Mouse (Mus musculus): ENCODE results near the gene Ovol2. TPM values are rescaled to one million over a fixed set of nuclear protein-coding genes. Genes with fewer than 3 reads are reported as not detected.

The Ovol2 gene
- polyA plus RNA-seq, 1 experiment = 11.1 TPM

DNA sequence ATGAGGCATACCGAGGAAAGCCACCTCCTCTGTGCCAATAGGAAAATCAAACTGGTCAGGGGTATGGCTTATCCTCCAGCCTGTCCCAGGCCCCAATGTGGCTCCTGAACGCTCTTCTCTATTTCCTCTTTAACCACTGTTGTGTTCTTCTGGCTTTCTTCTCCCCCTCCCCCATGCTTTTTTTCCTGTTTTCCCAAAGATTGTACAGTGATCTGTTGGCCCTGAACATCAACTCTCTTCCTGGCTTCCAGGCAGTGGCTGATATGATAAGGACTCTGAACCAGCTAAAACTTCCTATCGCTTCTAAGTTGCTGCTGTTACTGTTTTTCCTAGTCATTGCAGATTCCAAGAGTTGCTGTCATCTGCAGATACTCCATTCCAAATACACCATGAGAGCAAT is 55.1 kb downstream of the Ovol2 start:
- H3K27me3 ChIP-seq (ENCODE audit: control insufficient read depth, insufficient read depth, low read length, poor library complexity, severe bottlenecking) = no peaks in the 10 kb centered on the region
- TF ChIP-seq EP300 (IDR thresholded peaks at IDR 0.05; ENCODE audit: insufficient read depth, low read depth, low read length) (no peak), CTCF (IDR thresholded peaks at IDR 0.05; ENCODE audit: low read depth, low read length) (no peak), POLR2A (IDR thresholded peaks at IDR 0.05; ENCODE audit: insufficient read depth, low read length) (no peak)

DNA sequence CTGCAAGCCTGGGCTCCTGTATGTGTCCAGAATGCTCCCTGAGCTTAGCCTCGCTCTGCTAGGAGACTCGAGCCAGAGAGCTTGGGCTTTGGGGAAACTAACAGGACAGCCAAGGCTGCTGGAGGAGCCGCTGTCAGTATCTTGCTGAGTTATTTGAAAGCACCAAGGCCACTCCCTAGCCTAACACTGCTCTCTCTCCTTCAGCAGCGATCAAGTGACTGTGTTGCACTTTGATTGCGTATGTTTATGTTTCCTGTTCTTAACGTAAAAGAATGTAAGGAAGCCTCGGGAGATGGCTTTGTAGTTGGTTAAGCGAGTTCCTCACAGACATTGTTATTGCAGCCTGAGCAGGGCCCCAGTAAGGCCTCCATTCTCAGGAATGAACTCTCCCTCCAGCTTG is 57.2 kb downstream of the Ovol2 start:
- Histone ChIP-seq H3K4me3 (ENCODE audit: low read depth, low read length) (no peak overlapping the region), H3K27ac (ENCODE audit: insufficient read depth, low read length) (no peak overlapping the region), H3K9ac (ENCODE audit: low read depth, poor library complexity, severe bottlenecking) (no peak overlapping the region), H3K36me3 (ENCODE audit: control insufficient read depth, insufficient read depth, low read length, poor library complexity, severe bottlenecking) (peaks cover 56% of the 10 kb centered on the region), H3K9me3 (replicated peaks; ENCODE audit: control insufficient read depth, insufficient read depth, low read length, poor library complexity, severe bottlenecking) (no peaks in the 10 kb centered on the region), H3K4me1 (ENCODE audit: control insufficient read depth, insufficient read depth, low read length) (peaks cover 5% of the 10 kb centered on the region), H3K27me3 (ENCODE audit: control insufficient read depth, insufficient read depth, low read length, poor library complexity, severe bottlenecking) (no peaks in the 10 kb centered on the region)
- TF ChIP-seq EP300 (IDR thresholded peaks at IDR 0.05; ENCODE audit: insufficient read depth, low read depth, low read length) = no peak
- no peak for TF ChIP-seq POLR2A (IDR thresholded peaks at IDR 0.05; ENCODE audit: insufficient read depth, low read length)
- no peak for TF ChIP-seq CTCF (IDR thresholded peaks at IDR 0.05; ENCODE audit: low read depth, low read length)

More for the DNA sequence above, 55.1 kb downstream of the Ovol2 start:
- peaks cover 56% of the 10 kb centered on the region for H3K36me3 ChIP-seq (ENCODE audit: control insufficient read depth, insufficient read depth, low read length, poor library complexity, severe bottlenecking)
- no peak overlapping the region for H3K9ac ChIP-seq (ENCODE audit: low read depth, poor library complexity, severe bottlenecking)
- no peaks in the 10 kb centered on the region for H3K9me3 ChIP-seq (replicated peaks; ENCODE audit: control insufficient read depth, insufficient read depth, low read length, poor library complexity, severe bottlenecking)
- H3K27ac ChIP-seq (ENCODE audit: insufficient read depth, low read length) = no peak overlapping the region
- H3K4me3 ChIP-seq (ENCODE audit: low read depth, low read length) = no peak overlapping the region
- H3K4me1 ChIP-seq (ENCODE audit: control insufficient read depth, insufficient read depth, low read length) = peaks cover 6% of the 10 kb centered on the region

DNA sequence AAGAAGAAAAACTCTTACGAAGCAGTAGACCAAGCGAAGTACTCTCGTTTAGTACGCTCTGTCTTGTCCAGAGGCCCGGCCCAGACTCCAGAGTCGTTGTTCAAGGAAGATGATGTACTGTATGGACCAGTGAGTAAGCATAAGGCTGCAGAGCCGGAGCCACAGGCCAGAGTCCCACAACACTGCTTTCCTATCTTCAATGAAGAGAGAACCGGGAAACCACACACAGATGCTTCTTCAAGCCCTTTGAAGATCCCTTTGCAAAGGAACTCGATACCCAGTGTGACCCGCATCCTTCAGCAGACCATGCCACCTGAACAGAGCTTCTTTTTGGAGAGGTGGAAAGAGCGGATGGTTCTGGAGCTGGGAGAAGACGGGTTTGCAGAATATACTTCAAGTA is 59.9 kb downstream of the Ovol2 start:
- Histone ChIP-seq H3K4me3 (ENCODE audit: low read depth, low read length) (peak overlapping the region; percentile 32), H3K36me3 (ENCODE audit: control insufficient read depth, insufficient read depth, low read length, poor library complexity, severe bottlenecking) (peaks cover 59% of the 10 kb centered on the region), H3K27me3 (ENCODE audit: control insufficient read depth, insufficient read depth, low read length, poor library complexity, severe bottlenecking) (no peaks in the 10 kb centered on the region), H3K9me3 (replicated peaks; ENCODE audit: control insufficient read depth, insufficient read depth, low read length, poor library complexity, severe bottlenecking) (no peaks in the 10 kb centered on the region; the same call in 1 of the 2 replicates), H3K4me1 (ENCODE audit: control insufficient read depth, insufficient read depth, low read length) (peaks cover 3% of the 10 kb centered on the region), H3K27ac (ENCODE audit: insufficient read depth, low read length) (no peak overlapping the region), H3K9ac (ENCODE audit: low read depth, poor library complexity, severe bottlenecking) (peak overlapping the region; percentile 98)
- TF ChIP-seq POLR2A (IDR thresholded peaks at IDR 0.05; ENCODE audit: insufficient read depth, low read length) (no peak), EP300 (IDR thresholded peaks at IDR 0.05; ENCODE audit: insufficient read depth, low read depth, low read length) (no peak), CTCF (IDR thresholded peaks at IDR 0.05; ENCODE audit: low read depth, low read length) (no peak)

DNA sequence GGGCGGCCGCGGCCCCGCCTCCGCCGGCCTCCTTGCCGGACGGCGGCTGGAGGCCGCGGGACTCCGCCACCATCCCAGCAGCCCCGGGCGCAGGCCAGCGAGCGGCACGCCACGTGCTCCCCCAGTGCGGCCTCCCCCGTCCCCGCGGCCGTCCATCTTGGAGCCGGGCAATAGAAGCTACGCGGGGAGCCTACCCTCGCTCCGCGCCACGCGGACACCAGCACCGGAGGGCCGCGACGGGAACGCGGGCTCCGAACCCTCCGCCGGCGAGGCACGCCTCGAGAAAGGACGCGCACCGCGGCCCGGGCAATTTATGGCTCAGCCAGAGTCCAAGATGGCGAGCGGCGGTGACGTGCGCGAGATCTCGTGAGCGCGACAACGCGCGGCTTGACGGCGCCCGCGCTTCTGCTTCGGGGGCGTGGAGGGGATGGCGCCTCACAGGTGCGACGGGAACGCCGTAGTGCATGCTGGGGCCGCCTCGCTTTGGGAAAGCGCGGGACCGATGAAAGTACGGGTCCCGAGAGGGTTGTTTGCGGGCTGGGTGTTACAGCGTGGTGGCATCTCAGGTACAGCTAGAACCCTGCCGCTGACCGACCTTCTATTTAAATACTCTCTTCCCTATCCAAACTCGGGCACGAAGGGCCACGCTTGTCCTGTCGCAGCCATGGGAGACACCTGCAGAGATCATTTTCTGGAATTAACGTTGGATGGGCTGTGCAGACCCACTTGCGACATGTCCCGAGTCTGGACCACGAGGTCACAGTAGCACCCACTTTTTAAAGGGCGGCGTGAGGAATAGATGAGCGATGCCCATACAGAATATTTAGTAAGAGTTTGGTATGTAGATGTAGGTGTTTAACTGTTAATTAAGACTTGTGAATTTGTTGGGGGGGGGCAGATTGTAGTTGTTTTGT is 61.2 kb downstream of the Ovol2 start, which contains the start of the genes Mgme1 and Snx5:
Gene Mgme1 (plus strand): TSS at position 157 of the 914 bp plus-strand sequence.
Gene Snx5 (minus strand): TSS at position 400 of the 914 bp plus-strand sequence.
- Histone ChIP-seq H3K9me3 (replicated peaks; ENCODE audit: control insufficient read depth, insufficient read depth, low read length, poor library complexity, severe bottlenecking) (no peaks in the 10 kb centered on the region; the same call in 1 of the 2 replicates), H3K4me3 (ENCODE audit: low read depth, low read length) (peak within 1 kb of the TSS; percentile 97), H3K4me1 (ENCODE audit: control insufficient read depth, insufficient read depth, low read length) (peaks cover 3% of the 10 kb centered on the region), H3K36me3 (ENCODE audit: control insufficient read depth, insufficient read depth, low read length, poor library complexity, severe bottlenecking) (peaks cover 62% of the 10 kb centered on the region), H3K27me3 (ENCODE audit: control insufficient read depth, insufficient read depth, low read length, poor library complexity, severe bottlenecking) (no peaks in the 10 kb centered on the region), H3K9ac (ENCODE audit: low read depth, poor library complexity, severe bottlenecking) (peak within 1 kb of the TSS; percentile 98), H3K27ac (ENCODE audit: insufficient read depth, low read length) (peak within 1 kb of the TSS; percentile 83)
- TF ChIP-seq CTCF (IDR thresholded peaks at IDR 0.05; ENCODE audit: low read depth, low read length) (no peak), EP300 (IDR thresholded peaks at IDR 0.05; ENCODE audit: insufficient read depth, low read depth, low read length) (0 out of 2 replicates have a peak, but pooled peaks have one; percentile 44), POLR2A (IDR thresholded peaks at IDR 0.05; ENCODE audit: insufficient read depth, low read length) (peak; percentile 71)

DNA sequence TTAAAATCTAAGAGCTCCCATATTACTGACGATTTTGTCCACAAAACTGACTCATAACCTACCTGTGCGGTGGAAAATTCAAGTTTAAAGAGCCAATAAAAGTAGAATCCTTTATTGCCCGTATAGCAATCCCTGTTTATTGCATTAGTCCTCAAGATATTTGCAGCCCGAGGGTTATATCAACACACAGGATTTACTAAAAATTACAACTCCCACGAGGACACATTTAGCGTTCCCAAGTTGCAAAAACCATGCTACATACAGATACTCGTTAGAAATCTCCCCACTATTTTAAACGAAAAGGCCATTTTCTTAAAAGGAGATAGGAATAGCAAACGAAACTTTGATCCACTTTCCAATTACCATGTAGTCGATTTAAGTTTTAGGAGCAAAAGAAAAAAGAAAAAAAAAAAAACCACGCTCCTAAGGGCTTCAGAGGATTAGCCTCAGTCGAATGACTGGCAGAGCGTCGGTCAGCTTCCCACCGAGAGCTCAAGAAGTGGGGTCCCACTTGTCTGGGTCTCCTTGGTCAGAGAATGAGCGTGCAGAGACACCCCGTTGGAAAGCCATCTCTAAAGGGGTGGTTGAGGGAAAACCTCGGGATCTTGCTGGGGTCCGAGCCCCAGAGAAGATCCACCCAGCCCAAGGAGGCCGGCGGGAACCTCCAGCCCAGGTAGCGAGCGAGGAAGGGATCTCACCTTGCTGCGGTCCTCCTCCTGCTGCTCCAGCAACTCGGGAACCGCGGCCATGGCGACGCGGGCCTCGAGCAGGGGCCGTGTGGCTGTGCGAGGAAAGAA is 62.1 kb downstream of the Ovol2 start:
- H3K9ac ChIP-seq (ENCODE audit: low read depth, poor library complexity, severe bottlenecking) = peak overlapping the region; percentile 98

More for the DNA sequence above, 62.1 kb downstream of the Ovol2 start:
- H3K9me3 ChIP-seq (replicated peaks; ENCODE audit: control insufficient read depth, insufficient read depth, low read length, poor library complexity, severe bottlenecking) = no peaks in the 10 kb centered on the region; the same call in 1 of the 2 replicates
- TF ChIP-seq CTCF (IDR thresholded peaks at IDR 0.05; ENCODE audit: low read depth, low read length) (no peak), EP300 (IDR thresholded peaks at IDR 0.05; ENCODE audit: insufficient read depth, low read depth, low read length) (no peak), POLR2A (IDR thresholded peaks at IDR 0.05; ENCODE audit: insufficient read depth, low read length) (no peak)
- peak overlapping the region; percentile 59 for H3K27ac ChIP-seq (ENCODE audit: insufficient read depth, low read length)
- peaks cover 3% of the 10 kb centered on the region for H3K4me1 ChIP-seq (ENCODE audit: control insufficient read depth, insufficient read depth, low read length)
- peaks cover 62% of the 10 kb centered on the region for H3K36me3 ChIP-seq (ENCODE audit: control insufficient read depth, insufficient read depth, low read length, poor library complexity, severe bottlenecking)
- H3K4me3 ChIP-seq (ENCODE audit: low read depth, low read length) = peak overlapping the region; percentile 92
- no peaks in the 10 kb centered on the region for H3K27me3 ChIP-seq (ENCODE audit: control insufficient read depth, insufficient read depth, low read length, poor library complexity, severe bottlenecking)

All from ES-Bruce4 (cell line).